Mouse (Mus musculus) forebrain, postnatal 0 days (tissue): ENCODE measurements at regions not wholly inside any gene's neighbourhood (a gene's known extent, or its start where the extent isn't known, plus 50 kb on each side); places are given as distances from the start of the nearest gene placed in this dataset.
A peak's percentile ranks its signal among the peaks of the same experiment; 100 is the strongest.
"Not testable (repeated sequence)": the region's sequence is repeated elsewhere in the genome, so short reads cannot be mapped to it uniquely, and the experiment has no call there.

Experiments used
- ATAC-seq: fragments of 200-750 bp; cut with Nextera tagmentation; 2 replicates; pipeline ENCODE4 v1.8.0; 2017; ENCODE audit warnings: mild to moderate bottlenecking, moderate library complexity
- DNase-seq: peaks from one replicate; pipeline ENCODE4 v3.0.0-alpha.2; 2015
- H3K27ac ChIP-seq: fragments of 300-500 bp; sonication (generic); 2 replicates; pipeline ENCODE4 v1.5.1; 2014; ENCODE audit warnings: low read depth, mild to moderate bottlenecking, antibody characterized with exemption, low read length, moderate library complexity, mixed read lengths
- H3K27me3 ChIP-seq: fragments of 300-500 bp; sonication (generic); 2 replicates; pipeline ENCODE4 v1.6.1; 2014; ENCODE audit warnings: mild to moderate bottlenecking, low read length, mixed read lengths; ENCODE audit not compliant: insufficient read depth
- H3K36me3 ChIP-seq: fragments of 300-500 bp; sonication (generic); 2 replicates; pipeline ENCODE4 v1.6.1; 2014; ENCODE audit warnings: mild to moderate bottlenecking, moderate library complexity; ENCODE audit not compliant: insufficient read depth
- H3K4me1 ChIP-seq: fragments of 300-500 bp; sonication (generic); 2 replicates; pipeline ENCODE4 v1.6.1; 2014; ENCODE audit warnings: antibody characterized with exemption; ENCODE audit not compliant: insufficient read depth
- H3K4me2 ChIP-seq: fragments of 300-500 bp; sonication (generic); 2 replicates; pipeline ENCODE4 v1.6.1; 2014; ENCODE audit warnings: low read depth, mild to moderate bottlenecking, moderate library complexity
- H3K4me3 ChIP-seq: fragments of 300-500 bp; sonication (generic); 2 replicates; pipeline ENCODE4 v1.5.1; 2014; ENCODE audit warnings: low read depth, low read length, mixed read lengths
- H3K9ac ChIP-seq: fragments of 300-500 bp; sonication (generic); 2 replicates; pipeline ENCODE4 v1.6.1; 2014; ENCODE audit warnings: mild to moderate bottlenecking
- H3K9me3 ChIP-seq: fragments of 300-500 bp; sonication (generic); 2 replicates; pipeline ENCODE4 v1.6.1; 2016; ENCODE audit warnings: low read length
- CTCF ChIP-seq: sonication (generic); IDR thresholded peaks from 2 replicates; pipeline ENCODE4 v1.5.1; 2016; ENCODE audit warnings: antibody characterized with exemption, control low read depth, low read depth
- WGBS: fragments of 180-500 bp; shearing (Covaris S2); extraction: QIAGEN DNeasy Blood & Tissue Kit; methylation state at CpG from one replicate; pipeline ENCODE4 v1.1.7; 2014; 5-methylcytosine and 5-hydroxymethylcytosine counted together

- H3K4me2 ChIP-seq: no peak overlapping the region
- H3K4me3 ChIP-seq: no peak overlapping the region
- TF ChIP-seq CTCF: no peak
- 0 out of 2 replicates have a peak, but pooled peaks cover 3% of the 10 kb centered on the region for H3K9me3 ChIP-seq
- no peak overlapping the region for H3K27ac ChIP-seq
- ATAC-seq: no peak
- WGBS: 92% methylated on average over 1 of the region's 1 CpGs
- H3K4me1 ChIP-seq: no peaks in the 10 kb centered on the region
- no peak overlapping the region for H3K9ac ChIP-seq
- no peaks in the 10 kb centered on the region for H3K27me3 ChIP-seq
- no peak for DNase-seq
- no peaks in the 10 kb centered on the region for H3K36me3 ChIP-seq
These were observed 79.7 kb upstream of the Trim24 start for GRCm38 (mm10) chr6:37790878-37791277.

DNA sequence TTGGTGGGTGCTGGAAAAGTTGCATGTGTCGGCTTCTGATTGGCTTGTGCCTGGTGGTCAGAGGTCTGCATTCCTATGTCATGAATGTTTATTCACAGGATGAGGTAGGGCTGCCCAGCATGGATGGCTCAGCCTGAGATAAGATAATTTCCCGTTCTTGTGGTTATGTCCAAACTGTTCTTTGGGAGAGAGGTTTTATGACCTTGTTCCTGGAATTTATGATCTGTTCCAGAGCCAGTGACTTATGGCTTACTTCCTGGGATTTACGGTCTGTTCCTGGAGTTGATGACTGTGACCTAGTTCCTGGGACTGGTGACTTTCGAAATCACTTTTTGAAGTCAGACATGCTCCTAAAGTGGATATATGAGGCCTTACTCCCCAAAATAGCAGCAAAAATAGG is 76.4 kb upstream of the Trim24 start:
- Histone ChIP-seq H3K27me3 (no peaks in the 10 kb centered on the region), H3K4me3 (no peak overlapping the region), H3K9me3 (0 out of 2 replicates have a peak, but pooled peaks cover 5% of the 10 kb centered on the region), H3K9ac (no peak overlapping the region), H3K4me2 (no peak overlapping the region), H3K4me1 (no peaks in the 10 kb centered on the region), H3K36me3 (no peaks in the 10 kb centered on the region), H3K27ac (no peak overlapping the region)
- ATAC-seq: no peak
- no peak for TF ChIP-seq CTCF
- WGBS: 94% methylated on average over 4 of the region's 4 CpGs
- no peak for DNase-seq

DNA sequence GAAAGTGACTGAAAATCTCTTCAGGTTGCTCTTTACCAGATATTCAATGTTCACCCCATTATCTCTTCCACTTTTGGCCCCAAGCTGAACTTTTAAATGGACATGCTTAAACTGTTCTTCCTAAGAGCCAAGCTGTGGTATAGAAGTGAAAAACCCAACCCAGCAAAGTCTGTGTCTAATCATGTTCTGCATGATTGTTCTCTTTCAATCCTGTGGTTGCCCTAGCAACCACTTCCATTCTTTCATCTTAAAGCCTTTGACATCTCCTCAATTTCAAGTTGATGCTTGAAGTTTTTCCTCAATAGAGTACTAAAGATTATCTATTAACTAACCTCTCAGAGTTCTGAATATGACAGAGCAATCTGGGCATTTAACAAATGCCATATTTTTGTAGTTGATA is 75.6 kb upstream of the Trim24 start:
- H3K9me3 ChIP-seq: 0 out of 2 replicates have a peak, but pooled peaks cover 5% of the 10 kb centered on the region
- no peak for DNase-seq
- no peaks in the 10 kb centered on the region for H3K27me3 ChIP-seq
- no peak overlapping the region for H3K9ac ChIP-seq
- no peak overlapping the region for H3K27ac ChIP-seq
- H3K4me3 ChIP-seq: no peak overlapping the region
- ATAC-seq: no peak
- no peak overlapping the region for H3K4me2 ChIP-seq
- no peaks in the 10 kb centered on the region for H3K4me1 ChIP-seq
- H3K36me3 ChIP-seq: no peaks in the 10 kb centered on the region
- TF ChIP-seq CTCF: no peak

DNA sequence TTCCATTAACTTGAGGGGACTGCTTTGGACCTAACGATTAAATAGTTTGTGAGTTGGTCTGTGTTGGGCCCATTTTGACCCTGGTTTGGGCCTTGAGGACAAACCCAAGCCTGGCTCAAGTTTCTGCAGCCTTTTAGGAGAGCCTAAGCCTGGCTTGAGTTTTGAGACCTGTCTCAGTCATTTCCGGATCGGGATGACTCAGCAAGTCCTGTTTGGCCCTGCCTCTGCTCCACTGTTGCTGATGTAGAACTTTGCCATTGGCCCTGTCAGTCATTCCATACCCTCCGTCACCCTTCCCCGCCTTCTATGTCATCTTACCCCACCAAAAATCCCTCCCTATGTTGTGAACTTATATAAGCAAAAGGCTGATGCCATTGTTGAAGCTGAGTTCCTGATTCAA is 67.4 kb upstream of the Trim24 start:
- TF ChIP-seq CTCF: no peak
- Histone ChIP-seq H3K4me3 (no peak overlapping the region), H3K9ac (no peak overlapping the region), H3K36me3 (no peaks in the 10 kb centered on the region), H3K9me3 (no peaks in the 10 kb centered on the region), H3K4me2 (no peak overlapping the region), H3K27ac (no peak overlapping the region), H3K4me1 (no peaks in the 10 kb centered on the region), H3K27me3 (no peaks in the 10 kb centered on the region)
- ATAC-seq (no peak), DNase-seq (no peak)
- WGBS: 91% methylated on average over 5 of the region's 5 CpGs

GRCm38 (mm10) chr6:37805896-37806295 is 64.7 kb upstream of the Trim24 start:
- not testable (repeated sequence) for H3K9me3 ChIP-seq, ATAC-seq, H3K36me3 ChIP-seq, H3K27me3 ChIP-seq, H3K4me3 ChIP-seq, DNase-seq, H3K27ac ChIP-seq, H3K4me2 ChIP-seq, H3K4me1 ChIP-seq, H3K9ac ChIP-seq
- 98% methylated on average over 23 of the region's 24 CpGs for WGBS

DNA sequence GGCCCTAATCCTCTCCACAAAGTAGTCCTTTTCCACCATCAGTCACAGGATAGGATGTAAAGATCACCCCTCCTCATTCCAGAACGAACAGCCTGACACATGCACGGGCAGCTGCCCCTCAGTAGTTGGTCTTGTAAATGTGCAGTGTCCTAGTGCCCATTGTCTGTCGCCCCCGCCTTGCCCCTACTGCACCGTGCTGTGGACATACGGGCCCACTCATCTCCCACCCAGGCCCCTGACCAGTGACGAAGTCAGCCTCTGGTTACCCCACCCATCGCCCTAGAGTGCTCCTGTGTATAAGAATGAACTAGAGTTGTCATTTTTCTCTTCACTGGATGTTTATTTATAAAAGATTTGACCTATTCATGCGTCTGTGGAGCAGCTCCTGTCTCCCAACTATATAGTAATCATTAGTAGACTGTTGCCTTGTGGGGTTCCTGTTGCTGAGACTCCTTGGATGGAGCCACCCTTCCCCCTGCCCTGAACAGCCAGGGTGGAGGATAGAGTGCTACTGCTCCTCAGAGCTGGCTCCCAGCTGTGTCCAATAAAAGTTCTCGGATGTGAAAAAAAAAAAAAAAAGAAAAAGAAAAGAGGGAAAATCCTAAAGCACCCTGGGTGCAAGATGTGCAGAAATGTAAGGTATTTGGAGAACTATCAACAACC is 64.0 kb upstream of the Trim24 start:
- not testable (repeated sequence) for DNase-seq, H3K4me1 ChIP-seq, H3K9ac ChIP-seq, H3K27ac ChIP-seq, H3K36me3 ChIP-seq, H3K27me3 ChIP-seq, H3K4me2 ChIP-seq, H3K4me3 ChIP-seq, H3K9me3 ChIP-seq
- peak; percentile 38; the same call in 1 of the 2 replicates for ATAC-seq
- 73% methylated on average over 1 of the region's 10 CpGs for WGBS

DNA sequence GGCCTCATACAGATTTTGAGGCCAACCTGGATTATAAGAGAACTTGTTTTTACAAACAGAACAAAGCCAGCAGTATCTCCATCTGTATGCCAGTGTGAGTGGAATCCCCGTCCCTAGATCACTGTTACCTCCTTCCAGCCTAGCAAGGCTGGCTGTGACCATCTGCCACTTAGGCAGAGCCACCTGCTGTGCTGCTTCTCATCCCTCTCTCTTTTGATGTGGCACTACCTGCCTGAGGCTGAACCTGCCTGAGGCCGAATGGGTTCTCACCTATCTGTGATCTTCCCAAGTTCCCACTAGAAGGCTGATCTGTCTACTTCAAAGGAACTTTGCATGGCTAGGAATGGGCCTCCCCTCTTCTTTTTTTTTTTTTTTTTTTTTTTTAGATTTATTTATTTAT is 55.4 kb upstream of the Trim24 start:
- H3K27me3 ChIP-seq, H3K4me1 ChIP-seq, DNase-seq, H3K4me2 ChIP-seq, ATAC-seq, H3K9ac ChIP-seq, H3K27ac ChIP-seq, H3K4me3 ChIP-seq, H3K9me3 ChIP-seq, H3K36me3 ChIP-seq: not testable (repeated sequence)
- 66% methylated on average over 2 of the region's 2 CpGs for WGBS
